15 mouse cellular contexts compared by ENCODE assay signal in genomic region chr4:149949691-149950090, GRCm38 (mm10).
"Had no signal": no experiment of that assay in that cellular context is flagged by ENCODE, and none has a peak within 500 bp of the region (broad histone marks: within the 10 kb centered on the region; RNA-seq: fewer than 3 reads in every experiment).

No protein-coding gene starts in this region.

- H3K9ac ChIP-seq: lung, embryonic 14.5 days had no signal

- DNase-seq: kidney, postnatal 25 days; left cerebral cortex, postnatal 4 days; lung, embryonic 14.5 days; lung, postnatal 10 days; lung, postnatal 4 days; midbrain, embryonic 14.5 days; right cerebral cortex, postnatal 4 days; spleen, adult 18-20 months; thymus, adult 18-20 months; thymus, postnatal 14 days had no signal

- ATAC-seq: inflammation-experienced regulatory T-cells, adult 6 months; intestine, postnatal 0 days had no signal

- H3K9me3 ChIP-seq: midbrain, embryonic 10.5 days had no signal

- H3K4me3 ChIP-seq: layer of hippocampus, adult 2 months; midbrain, embryonic 10.5 days had no signal

- H3K27ac ChIP-seq: layer of hippocampus, adult 2 months; midbrain, embryonic 10.5 days had no signal

- H3K4me2 ChIP-seq: liver, embryonic 11.5 days; lung, embryonic 14.5 days had no signal

- H3K36me3 ChIP-seq: midbrain, embryonic 10.5 days had no signal
